In the genomic region with DNA sequence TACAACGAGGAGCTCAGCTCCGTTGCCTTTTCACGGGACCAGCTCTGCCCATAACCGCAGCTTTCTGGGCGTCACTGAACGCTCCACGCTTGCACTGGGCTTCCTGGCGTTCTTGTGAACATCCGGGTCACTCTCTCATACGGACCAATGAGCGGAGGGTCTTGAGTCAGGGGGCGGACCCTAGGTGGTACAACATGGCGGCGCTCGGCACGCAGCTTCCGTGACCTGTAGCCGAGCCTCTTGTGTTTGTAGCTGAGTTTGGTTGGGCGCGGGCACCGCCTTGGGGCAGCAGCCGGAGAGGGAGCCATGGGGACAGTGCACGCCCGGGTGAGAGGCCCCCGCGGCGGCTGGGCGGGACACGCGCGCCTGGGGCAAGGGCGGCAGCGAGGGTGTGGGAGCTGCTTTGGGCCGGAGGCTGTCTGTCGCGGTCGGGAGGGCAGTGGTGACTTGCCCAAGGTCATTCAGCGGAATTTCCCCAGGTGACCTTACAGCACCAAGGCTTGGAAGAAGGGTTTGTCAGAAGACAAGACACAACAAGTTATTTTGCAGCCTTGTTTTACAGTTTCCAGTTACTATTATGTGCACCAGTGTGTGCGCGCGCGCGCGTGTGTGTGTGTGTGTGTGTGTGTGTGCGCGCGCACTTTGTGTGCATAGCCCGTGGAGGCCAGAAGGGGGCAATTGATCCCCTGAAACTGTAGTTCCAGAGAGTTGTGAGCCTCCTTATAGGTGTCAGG, we compare ENCODE assay signal across 8 mouse cellular contexts. TPM values are rescaled to one million over a fixed set of nuclear protein-coding genes. Genes with fewer than 3 reads are reported as not detected.
A peak's percentile ranks its signal among the peaks of the same experiment; 100 is the strongest.
DNase-seq lines count a peak whose midpoint lies in the region; ATAC-seq and TF ChIP-seq lines count a peak whose summit lies in the region.

A gene (plus strand): TSS at position 184 of the 734 bp plus-strand sequence.

- H3K27me3 ChIP-seq in kidney, embryonic 14.5 days (ENCODE audit: control insufficient read depth, insufficient read depth, low read length): no peaks in the 10 kb centered on the region
- no peaks in the 10 kb centered on the region for H3K27me3 ChIP-seq in limb, embryonic 15.5 days

- peak within 1 kb of the TSS; percentile 71 for H3K9ac ChIP-seq in kidney, embryonic 14.5 days (ENCODE audit: low read depth, low read length)
- H3K9ac ChIP-seq in limb, embryonic 15.5 days: peak within 1 kb of the TSS; percentile 76

- H3K4me1 ChIP-seq in bone marrow macrophage, adult 2 months (ENCODE audit: control insufficient read depth, insufficient read depth, low read length): peaks cover 24% of the 10 kb centered on the region
- H3K4me1 ChIP-seq in embryonic fibroblast, embryonic 13.5 days (ENCODE audit: control insufficient read depth, insufficient read depth, low read length): no peaks in the 10 kb centered on the region
- 0 out of 2 replicates have a peak, but pooled peaks cover 3% of the 10 kb centered on the region for H3K4me1 ChIP-seq in kidney, embryonic 14.5 days (ENCODE audit: control insufficient read depth, insufficient read depth, low read length)
- peaks cover 11% of the 10 kb centered on the region for H3K4me1 ChIP-seq in limb, embryonic 15.5 days

- DNase-seq in A20 (ENCODE audit: low read depth, low spot score): peak; percentile 97
- peak; percentile 92 to 94 for DNase-seq in heart, adult 9 months (ENCODE audit: low spot score in 2 of 2)
- DNase-seq in monocyte, adult 2 months (ENCODE audit: low read depth in 1 of 2, low spot score in 2 of 2): peak; percentile 80 to 86
- peak; percentile 91 for DNase-seq in spleen, postnatal 36 days (ENCODE audit: low spot score in 2 of 2)

- peak; percentile 29; the same call in 1 of the 2 replicates for TF ChIP-seq CTCF in bone marrow macrophage, adult 2 months (IDR thresholded peaks at IDR 0.05; ENCODE audit: low read depth, low read length)
- no peak for TF ChIP-seq CTCF in embryonic fibroblast, embryonic 13.5 days (IDR thresholded peaks at IDR 0.05; ENCODE audit: borderline replicate concordance, insufficient read depth, low read length)

- ATAC-seq in kidney, embryonic 14.5 days (ENCODE audit: low FRiP score, low TSS enrichment): peak; percentile 99
- peak; percentile 97 for ATAC-seq in limb, embryonic 15.5 days (ENCODE audit: insufficient number of reproducible peaks, low FRiP score, low TSS enrichment, low read depth)

- H3K4me3 ChIP-seq in bone marrow macrophage, adult 2 months (ENCODE audit: insufficient read depth, low read length): peak within 1 kb of the TSS; percentile 72
- H3K4me3 ChIP-seq in embryonic fibroblast, embryonic 13.5 days (ENCODE audit: insufficient read depth, low read length): peak within 1 kb of the TSS; percentile 57
- H3K4me3 ChIP-seq in kidney, embryonic 14.5 days (ENCODE audit: low read length): peak within 1 kb of the TSS; percentile 77
- peak within 1 kb of the TSS; percentile 90 for H3K4me3 ChIP-seq in limb, embryonic 15.5 days

- H3K27ac ChIP-seq in bone marrow macrophage, adult 2 months (ENCODE audit: insufficient read depth, low read depth, low read length): peak within 1 kb of the TSS; percentile 84
- peak within 1 kb of the TSS; percentile 60 for H3K27ac ChIP-seq in embryonic fibroblast, embryonic 13.5 days (ENCODE audit: insufficient read depth, low read length)
- H3K27ac ChIP-seq in kidney, embryonic 14.5 days (ENCODE audit: low read depth, low read length): peak within 1 kb of the TSS; percentile 60; the same call in 1 of the 2 replicates
- peak within 1 kb of the TSS; percentile 93 for H3K27ac ChIP-seq in limb, embryonic 15.5 days

- no peak for TF ChIP-seq POLR2A in bone marrow macrophage, adult 2 months (IDR thresholded peaks at IDR 0.05; ENCODE audit: borderline replicate concordance, low read depth, low read length)
- peak; percentile 98 for TF ChIP-seq POLR2A in embryonic fibroblast, embryonic 13.5 days (IDR thresholded peaks at IDR 0.05; ENCODE audit: low read depth, low read length)

- H3K36me3 ChIP-seq in kidney, embryonic 14.5 days (ENCODE audit: control insufficient read depth, insufficient read depth, low read length): peaks cover 16% of the 10 kb centered on the region
- peaks cover 19% of the 10 kb centered on the region for H3K36me3 ChIP-seq in limb, embryonic 15.5 days

- 6% methylated on average over 48 of the region's 48 CpGs for WGBS in kidney, embryonic 14.5 days
- WGBS in limb, embryonic 15.5 days: 5% methylated on average over 48 of the region's 48 CpGs

- H3K9me3 ChIP-seq in kidney, embryonic 14.5 days (ENCODE audit: control insufficient read depth, low read length): no peaks in the 10 kb centered on the region
- H3K9me3 ChIP-seq in limb, embryonic 15.5 days: no peaks in the 10 kb centered on the region

- H3K4me2 ChIP-seq in kidney, embryonic 14.5 days (replicated peaks; ENCODE audit: low read depth, low read length): peak within 1 kb of the TSS; percentile 56
- H3K4me2 ChIP-seq in limb, embryonic 15.5 days: peak within 1 kb of the TSS; percentile 68

RNA-seq across cellular contexts. Expression of the gene that starts here (rescaled TPM):
- 48.7 and 50.9 TPM in 2 replicates for polyA plus RNA-seq in bone marrow macrophage, adult 2 months (2012; ENCODE audit: insufficient read depth, insufficient read length, missing spikeins)
- polyA plus RNA-seq in embryonic fibroblast, embryonic 13.5 days (2011; ENCODE audit: insufficient read length, low read depth, missing spikeins): 69.0 and 70.7 TPM in 2 replicates
- 81.5 and 88.8 TPM in 2 replicates for polyA plus RNA-seq in kidney, embryonic 14.5 days (2014; fragmentation: Nextera tagmentation; extraction: Ambion mirVana)
- polyA plus RNA-seq in limb, embryonic 15.5 days (2015; fragmentation: Nextera tagmentation; extraction: Ambion mirVana): 92.2 and 97.8 TPM in 2 replicates

Comparison
In these comparisons a context has a peak if more than half of its experiments do, and no peak if none do; other contexts are left out.
1. Peak in every context shown above with its lines: DNase-seq, ATAC-seq, H3K4me3 ChIP-seq and H3K27ac ChIP-seq.